Mouse (Mus musculus): ENCODE measurements around the gene Zfyve28.

Zfyve28 gene

DNA sequence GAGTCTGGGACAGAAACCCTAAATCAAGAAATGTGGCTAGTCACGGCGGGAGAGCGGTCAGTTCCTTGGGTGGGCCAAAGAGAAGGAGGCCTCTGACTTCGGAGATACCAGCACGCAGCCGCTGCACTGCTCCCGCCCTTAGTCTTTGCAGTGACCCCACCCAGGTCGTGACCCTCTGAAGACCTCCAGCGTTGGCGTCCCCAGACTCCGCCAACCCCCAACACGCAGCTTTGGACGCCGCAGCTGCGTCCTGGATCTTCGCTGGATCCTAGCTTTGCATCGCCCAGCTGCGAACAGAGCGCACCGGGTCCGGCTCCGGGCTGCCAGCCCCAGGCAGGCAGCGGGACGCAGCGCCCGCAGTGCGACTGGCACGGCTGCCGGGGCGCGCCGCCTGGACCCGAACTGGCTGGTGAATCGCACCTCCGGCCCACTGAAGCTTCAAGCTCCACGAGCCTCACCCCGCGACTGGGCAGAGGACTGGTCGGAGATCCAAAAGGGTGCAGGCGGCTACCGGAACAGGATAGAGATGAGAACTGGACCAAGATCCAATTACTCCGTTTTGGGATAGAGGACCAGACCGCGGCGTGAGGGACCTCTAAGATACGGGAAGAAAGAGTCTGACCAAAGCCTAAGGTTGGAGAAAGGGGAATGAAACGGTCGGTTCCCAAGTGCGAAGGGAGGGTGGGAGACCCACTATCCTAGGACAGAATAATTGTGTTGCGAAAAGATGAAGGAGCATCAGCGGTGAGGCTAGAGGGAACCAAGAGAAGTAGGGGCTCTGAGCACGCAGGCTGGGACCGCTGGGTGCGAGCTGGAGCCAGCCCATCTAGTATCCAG is 1.0 kb downstream of the Zfyve28 start:
- no peak for DNase-seq (ENCODE audit: low spot score in 2 of 2)

DNA sequence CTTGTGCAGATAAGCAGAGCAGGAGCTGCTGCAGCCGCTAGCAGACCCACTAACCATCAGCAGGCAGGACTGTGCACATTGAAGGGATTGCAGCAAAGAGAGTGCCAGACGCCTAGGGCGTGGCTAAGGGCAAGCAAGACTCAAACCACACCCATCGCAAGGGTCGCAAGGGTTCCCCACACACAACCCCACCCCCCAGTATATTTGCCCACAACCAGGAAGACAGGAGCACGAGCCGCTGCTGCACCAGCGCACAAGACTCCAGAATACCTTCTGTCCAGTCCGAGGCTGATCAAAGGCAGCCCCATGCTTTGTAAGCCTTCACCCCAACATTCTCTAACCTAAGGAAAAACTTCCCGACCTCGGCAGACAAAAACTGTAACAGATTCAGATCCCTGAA is 1.7 kb downstream of the Zfyve28 start:
- DNase-seq (ENCODE audit: low spot score in 2 of 2) = no peak

DNA sequence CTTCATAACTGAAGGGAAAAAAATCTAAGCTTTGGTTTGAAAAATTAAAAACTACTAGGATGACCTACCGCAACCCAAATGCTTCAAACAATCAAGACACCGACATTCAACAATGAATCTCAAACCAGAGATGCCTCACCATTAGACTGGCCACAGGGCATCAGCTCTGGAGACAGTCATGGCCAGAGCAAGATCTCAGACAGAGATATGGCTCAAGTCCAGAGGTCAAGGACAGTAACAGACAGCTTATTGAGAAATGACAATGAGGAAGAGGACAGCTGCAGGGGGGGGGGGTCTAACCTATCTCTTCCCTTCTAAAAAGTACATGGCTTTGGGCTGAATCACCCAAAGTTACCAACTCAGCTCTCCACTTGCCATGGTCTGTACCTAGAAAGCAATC is 3.0 kb downstream of the Zfyve28 start:
- DNase-seq (ENCODE audit: low spot score in 2 of 2) = no peak

DNA sequence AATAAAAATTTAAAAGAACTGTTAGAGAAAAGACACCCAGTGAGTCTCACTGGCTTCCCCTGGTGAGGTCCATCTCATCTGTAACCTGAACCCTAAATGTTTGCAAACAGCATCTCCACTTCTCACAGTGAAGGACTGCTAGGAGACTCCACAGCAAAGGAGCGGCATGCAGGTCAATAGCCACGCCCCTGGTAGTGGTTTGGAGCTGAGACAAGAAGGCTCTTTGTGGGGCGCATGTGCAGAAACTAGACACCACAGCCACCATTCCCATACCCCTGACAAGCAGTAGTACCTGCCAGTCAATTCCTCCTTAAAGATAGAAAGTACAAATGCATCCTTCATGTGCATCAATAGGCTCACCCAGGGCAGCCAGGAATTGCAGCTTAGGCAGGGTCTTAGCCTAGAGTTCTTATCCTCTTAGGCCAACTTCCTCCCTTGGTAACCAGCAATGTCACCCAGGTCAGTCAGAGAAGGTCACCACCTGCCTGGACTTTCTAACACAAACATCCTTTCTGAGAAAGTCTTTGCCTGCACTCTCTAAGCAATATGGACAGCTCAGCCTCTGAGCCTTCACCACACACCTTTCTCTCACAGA is 4.0 kb downstream of the Zfyve28 start:
- DNase-seq (ENCODE audit: low spot score in 2 of 2) = no peak

DNA sequence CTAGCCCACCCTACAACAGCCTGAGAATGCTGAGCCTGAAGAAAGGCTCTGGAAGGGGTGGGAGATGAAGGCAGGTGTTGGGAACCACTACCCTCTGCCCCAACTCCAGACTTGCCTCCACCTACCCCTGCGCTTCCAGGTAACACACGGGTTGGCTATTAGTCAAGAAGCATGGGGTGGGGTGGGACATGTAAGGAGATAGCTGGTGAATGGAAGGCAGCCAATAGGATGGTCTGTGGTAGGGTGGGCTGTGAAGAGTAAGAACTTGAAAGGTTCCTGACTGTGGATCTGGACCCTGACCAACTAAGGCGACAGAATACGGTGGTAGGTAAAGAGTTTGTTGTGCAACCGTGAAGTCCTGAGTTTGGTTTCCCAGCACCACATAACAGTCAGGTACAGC is 4.9 kb downstream of the Zfyve28 start:
- DNase-seq (ENCODE audit: low spot score in 2 of 2) = no peak

DNA sequence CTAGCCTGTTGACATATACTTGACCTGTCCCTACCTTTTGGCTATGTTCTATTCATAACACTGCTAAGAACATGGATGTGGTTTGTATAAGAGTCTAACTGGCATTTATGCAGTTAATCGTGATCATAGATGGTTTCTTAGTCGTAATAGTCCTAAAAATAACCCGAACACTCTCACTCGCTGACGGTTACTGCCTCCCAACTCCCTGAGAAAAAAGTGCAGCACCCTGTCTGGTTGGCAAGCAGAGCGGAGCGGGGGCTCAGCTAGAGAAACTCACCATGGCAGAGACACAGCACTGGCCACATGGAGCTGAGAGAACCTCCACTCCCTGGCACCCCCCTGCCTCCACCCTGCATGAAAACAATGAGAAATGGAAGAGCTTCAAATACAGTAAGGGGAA is 7.3 kb downstream of the Zfyve28 start:
- DNase-seq (ENCODE audit: low spot score in 2 of 2) = no peak

DNA sequence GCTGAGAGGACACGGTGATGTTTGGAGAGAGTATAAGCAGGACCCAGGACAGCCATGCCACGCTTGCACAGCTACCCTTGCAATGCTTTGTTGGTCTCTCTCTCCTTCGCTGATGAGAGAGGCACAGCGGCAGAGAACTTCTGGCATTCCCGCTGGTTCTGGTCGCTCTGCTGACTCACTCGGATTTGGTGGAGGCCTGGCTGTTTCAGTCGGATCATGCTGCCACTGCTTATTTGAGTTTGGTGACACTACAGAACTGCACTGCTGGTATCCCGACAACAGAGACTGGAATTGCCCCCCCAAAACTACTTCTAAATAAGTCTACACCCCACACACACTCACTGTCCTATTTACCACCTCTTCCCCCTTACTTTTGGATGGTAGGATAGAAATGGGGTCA is 9.0 kb downstream of the Zfyve28 start:
- no peak for DNase-seq (ENCODE audit: low spot score in 2 of 2)

DNA sequence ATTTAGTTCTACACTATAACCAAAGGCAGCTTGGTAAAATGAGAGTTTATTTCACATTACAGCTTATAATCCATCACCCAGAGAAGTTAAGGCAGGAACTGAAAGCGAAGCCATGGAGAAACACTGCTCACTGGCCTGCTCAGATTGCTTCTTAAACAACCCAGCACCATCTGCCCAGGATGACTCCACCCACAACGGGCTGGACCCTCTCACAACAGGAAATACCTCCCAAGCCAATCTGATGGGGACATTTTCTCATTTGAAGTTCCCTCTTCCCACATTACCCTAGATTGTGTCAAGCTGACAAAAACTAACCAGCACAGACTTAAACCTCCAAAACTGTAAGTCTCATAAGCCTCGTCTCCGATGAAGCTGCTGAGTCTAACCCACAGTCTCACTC is 10.2 kb downstream of the Zfyve28 start:
- no peak for DNase-seq (ENCODE audit: low spot score in 2 of 2)

DNA sequence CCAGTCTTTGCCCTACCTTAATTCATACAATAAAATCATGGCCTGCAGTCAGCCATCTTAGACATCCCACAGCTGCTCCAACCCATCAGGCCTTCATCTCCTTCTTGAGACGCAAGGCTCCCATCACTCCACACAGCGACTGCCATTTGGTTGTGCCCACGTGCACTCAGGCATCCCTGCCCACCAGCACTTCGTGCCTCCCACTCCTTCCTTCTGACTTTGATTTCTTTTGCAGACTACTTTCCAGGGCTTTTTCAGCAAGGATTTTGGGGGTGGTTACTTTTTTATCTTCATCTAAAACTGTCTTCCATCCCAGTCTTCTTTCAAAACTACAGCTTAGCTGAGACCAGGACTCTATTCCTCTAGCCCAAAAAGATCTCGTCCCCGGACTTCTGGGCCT is 11.5 kb downstream of the Zfyve28 start:
- DNase-seq (ENCODE audit: low spot score in 2 of 2) = no peak

DNA sequence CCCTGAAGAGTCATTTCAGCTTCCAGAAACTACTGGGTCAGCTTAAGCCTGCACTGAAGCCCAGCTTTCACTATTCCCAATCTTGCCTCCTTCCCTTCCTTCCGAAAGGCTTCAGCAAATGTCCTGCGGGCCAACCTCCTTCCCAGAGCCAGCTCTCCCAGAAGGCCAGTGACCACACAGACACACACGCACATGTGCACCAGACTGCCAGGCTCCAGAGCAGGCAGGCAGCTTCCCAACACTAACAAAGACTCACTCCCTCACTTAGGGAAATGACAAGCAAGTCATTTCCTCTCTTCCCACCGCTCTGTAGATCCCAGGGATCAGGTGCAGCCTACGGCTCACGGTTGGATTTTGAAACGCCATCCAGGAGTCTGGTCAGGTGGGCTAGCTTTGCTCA is 12.1 kb downstream of the Zfyve28 start:
- DNase-seq (ENCODE audit: low spot score in 2 of 2) = no peak

DNA sequence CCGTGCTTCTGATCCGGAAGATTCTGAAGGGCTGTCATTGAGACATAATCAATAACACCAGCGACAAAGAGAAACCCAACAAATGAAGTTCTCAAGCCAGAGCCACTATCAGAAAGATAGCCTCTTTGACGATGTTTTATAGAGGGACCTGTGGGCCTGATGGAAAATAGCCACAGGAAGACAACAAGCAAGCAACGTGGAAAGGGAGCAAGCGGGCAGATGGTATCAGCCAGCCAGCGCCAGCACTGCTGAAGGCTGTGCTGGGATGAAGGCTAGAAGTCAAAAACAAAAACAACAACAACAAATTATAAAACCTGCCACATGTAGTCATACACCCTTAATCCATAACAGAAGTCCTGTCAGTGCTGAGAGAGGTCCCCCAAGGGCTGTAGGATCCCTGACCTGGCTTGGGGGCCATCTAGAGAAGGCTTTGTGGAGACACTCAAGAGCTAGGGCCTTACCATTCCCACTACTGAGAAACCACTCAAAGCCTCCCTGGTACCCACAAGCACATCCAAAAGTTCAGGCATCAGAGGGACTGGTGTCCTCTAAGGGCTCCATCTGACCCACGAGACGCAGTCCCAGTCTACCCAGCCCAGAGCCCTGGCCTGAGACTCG is 13.5 kb downstream of the Zfyve28 start:
- no peak for DNase-seq (ENCODE audit: low spot score in 2 of 2)

DNA sequence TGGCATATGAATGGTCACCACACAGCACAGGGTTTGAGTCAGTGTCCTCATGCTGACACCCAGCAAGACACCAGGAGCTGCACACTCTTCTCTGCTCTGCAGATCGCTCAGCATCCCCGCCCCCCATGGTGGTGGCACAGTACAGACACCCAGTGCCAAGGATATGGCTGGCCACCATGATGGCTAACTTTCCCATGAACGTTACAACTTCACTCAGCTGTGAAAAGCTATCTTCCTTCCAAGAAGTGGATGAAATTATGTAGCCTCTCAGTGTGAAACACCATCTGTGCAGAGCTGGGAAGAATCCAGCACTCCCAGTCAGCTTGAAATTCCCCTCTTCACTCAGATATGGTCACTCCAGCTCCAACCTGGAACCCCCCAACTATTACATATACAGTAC is 14.0 kb downstream of the Zfyve28 start:
- no peak for DNase-seq (ENCODE audit: low spot score in 2 of 2)

DNA sequence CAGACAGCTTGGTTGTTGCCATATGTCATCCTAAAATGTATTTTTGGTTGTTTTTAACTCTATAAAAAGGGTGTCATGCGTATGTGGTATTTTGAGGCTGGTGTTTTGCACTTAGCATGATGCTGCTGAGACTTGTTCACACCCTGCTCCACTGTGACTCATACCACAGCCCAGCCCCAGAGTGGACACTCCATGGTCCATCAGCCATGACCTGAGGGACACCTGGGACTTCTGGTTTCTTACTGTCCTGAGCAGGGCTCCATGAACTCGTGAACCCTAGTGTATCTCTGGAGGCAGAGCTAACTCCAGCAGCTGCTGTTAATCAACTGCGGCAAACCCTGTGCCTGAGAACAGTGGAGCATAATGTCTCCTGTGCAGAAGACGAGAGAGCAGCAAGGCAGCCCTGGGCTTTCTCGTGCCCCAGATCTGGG is 15.0 kb downstream of the Zfyve28 start:
- no peak for DNase-seq (ENCODE audit: low spot score in 2 of 2)

DNA sequence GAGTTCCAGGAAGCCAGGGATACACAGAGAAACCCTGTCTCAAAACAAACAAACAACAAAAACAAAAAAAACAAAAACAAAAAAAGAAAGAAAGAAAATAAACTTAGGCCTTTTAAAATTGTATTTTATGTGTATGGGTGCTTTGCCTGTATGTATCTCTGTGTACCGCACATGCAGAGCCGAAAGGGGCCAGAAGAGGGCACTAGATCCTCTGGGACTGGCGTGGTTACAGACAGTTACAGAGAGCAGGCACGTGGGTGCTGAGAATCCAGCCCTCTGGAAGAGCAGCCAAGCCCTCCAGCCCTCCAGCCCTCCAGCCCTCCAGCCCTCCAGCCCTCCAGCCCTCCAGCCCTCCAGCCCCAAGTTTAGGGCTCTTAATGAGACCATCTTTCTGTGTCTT is 16.5 kb downstream of the Zfyve28 start:
- DNase-seq (ENCODE audit: low spot score in 2 of 2) = no peak

DNA sequence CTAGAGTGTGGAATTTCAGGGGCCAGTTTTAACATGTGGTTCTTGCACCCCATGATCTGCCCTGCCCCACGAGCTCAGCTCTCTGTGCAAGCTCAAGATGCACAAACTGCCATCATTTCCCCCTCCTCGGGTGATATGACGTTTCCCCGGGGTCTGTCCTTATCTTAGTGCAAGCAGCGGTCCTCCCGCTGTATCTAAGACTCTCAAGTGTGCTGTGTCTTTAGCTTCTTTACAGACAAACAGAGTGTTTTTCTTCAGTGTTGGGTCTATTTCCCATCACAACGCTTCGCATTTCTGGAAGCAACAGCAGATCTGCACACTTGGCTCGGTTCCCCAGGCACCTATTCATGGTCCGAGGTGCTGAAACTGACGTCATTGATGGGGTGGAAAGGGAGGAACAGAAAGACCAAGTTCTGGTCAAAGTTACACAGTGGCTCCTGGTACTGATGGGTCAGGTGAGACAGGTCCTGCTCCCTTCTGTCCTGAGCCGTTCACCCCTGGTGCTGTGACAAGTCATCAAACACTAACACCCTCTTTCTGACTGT is 18.3 kb downstream of the Zfyve28 start:
- no peak for DNase-seq (ENCODE audit: low spot score in 2 of 2)

DNA sequence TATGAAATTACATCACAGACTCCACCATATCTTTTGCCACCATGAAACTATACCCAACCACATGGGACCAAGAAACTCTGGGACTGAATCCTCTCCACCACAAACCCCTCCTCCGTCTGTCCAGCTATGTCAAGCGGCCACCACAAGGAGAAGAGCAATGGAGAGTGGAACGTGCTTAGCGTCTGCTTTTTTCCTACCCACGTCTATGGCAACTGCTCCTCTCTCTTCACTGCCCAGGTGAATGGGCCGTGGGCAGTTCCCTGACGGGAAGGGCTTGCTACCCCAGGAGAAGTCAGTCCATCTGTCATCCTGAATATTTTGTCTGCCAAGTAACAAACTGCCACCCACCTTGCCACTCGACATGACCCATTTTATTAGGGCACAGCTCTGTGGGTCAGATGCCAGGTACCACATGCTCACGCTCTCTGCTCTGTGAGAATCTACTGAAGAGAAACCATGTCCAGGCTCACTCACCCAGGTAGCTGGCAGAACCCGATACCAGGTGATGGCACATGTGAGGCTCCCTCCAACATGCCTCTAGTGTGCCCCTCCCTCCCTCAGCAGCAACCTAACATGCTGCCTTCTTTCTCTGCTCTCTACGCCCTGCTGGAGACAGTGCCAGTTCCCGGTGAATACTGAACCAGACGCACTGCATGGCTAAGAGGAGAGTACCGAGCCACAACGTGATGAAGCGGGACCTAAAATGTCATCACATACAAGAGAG is 18.9 kb downstream of the Zfyve28 start:
- DNase-seq (ENCODE audit: low spot score in 2 of 2) = no peak

DNA sequence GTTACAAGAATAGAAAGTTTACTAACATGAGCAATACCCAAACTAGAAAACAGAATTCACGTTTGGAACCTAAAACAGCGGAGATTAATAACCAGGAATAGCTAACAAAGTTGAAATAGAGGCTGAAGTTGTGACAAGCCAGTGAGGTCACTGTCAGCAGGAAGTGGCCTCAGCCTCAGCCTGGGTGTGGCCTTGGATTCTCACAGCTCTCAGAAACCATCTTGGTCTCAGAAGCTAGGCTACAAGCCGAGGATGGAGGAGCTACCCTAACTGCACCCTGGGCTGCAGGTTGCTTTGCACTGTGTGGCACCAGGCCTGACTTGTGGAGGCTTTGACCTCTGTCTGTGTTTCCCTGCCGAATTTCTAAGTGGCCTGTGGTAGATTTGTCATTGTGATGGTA is 22.2 kb downstream of the Zfyve28 start:
- DNase-seq (ENCODE audit: low spot score in 2 of 2) = no peak

DNA sequence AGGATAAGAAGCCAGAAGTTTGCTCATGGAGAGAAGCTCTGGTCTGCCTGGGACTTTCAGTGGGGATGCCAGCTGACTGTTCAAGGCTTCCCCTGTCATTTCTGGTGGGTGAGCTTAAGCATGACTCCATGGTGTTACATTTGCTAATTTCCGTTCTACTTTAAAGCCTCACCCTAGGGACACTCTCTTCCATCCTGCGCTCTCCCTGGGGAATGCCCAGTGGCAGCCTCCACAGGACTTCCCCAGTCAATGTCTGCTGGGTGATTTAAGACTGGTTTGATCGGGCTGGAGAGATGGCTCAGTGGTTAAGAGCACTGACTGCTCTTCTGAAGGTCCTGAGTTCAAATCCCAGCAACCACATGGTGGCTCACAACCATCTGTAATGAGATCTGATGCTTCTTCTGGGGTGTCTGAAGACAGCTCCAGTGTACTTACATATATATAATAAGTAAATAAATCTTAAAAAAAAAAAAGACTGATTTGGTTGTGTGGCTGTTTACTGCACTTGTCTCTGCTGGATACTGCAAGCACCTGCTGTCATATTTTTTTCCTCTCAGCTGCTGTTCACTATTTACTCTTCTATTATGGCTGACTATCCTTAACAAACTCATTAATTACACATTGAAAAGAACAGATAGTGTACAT is 29.0 kb downstream of the Zfyve28 start:
- DNase-seq (ENCODE audit: low spot score in 2 of 2) = no peak

DNA sequence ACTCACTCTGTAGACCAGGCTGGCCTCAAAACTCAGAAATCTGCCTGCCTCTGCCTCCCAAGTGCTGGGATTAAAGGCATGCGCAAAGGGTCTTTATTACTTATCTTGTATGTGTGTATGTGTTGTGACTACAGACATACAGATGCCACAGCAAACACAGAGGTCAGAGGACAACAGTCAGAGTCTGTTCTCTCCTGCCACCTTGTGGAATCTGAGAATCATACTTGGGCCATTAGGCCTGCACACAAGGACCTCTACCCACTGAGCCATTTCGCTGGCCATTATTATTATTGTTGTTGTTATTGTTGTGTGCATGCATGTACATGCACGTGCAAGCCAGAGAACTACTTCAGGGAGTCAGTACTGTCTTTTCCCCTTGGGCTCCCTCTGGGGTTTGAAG is 33.1 kb downstream of the Zfyve28 start:
- no peak for DNase-seq (ENCODE audit: low spot score in 2 of 2)

DNA sequence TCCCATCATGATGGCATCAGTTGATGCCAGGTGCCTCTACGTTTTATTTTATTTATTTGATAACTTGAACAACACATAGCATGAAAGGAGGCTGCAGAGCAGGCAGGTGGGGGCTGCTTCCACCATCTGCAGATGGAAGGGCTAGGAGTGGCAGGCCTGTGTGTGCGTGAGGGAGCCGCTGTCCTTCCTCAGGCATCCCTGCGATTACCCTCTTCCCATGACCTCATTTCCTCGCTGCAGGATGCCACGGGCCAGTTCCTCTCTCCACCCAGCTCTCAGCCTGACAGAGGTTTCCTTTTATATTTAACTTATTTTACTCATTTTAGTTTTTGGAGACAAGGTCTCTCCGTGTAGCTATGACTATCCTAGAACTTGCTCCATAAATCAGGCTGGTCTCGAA is 33.9 kb downstream of the Zfyve28 start:
- no peak for DNase-seq (ENCODE audit: low spot score in 2 of 2)

DNA sequence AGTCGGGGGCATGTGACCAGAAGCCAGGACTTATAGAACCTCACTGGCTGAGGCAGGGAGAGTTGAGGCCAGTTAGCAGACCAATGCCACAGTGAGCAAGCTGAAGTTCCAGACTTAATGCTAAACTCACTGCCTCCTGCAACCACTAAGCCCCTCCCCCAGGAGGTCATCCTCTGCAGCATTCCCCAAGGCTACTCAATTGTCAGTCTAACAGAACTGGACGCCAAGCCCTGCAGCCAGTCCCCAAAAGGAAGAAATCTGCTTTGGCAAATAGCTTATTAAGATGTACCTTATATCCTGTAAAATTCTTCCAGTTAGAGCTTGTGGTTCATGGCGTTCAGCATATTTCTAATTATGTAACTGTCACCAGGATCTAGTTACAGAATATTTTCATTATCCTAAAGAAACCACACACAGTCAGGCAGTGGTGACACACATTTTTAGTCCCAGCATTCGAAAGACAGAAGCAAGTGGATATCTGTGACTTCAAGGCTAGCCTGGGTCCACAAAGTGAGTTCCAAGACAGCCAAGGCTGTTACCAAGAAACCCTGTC is 35.2 kb downstream of the Zfyve28 start:
- no peak for DNase-seq (ENCODE audit: low spot score in 2 of 2)

Data from frontal cortex, postnatal 14 days (tissue).